Mouse (Mus musculus): ENCODE results near the gene Ttc37.
A peak's percentile ranks its signal among the peaks of the same experiment; 100 is the strongest.

Ttc37 gene

GRCm38 (mm10) chr13:76098493-76099303 is at the start of gene Ttc37, which contains the start of gene Arsk:
Ttc37 (plus strand) TSS chr13:76098734.
Arsk (minus strand) TSS chr13:76098660.
- DNase-seq (ENCODE audit: low spot score in 2 of 2) = peak; percentile 94 to 95

- DNase-seq (ENCODE audit: low spot score in 2 of 2) = peak; percentile 44 to 56
Observed at GRCm38 (mm10) chr13:76055391-76056232, 42.9 kb upstream of the Ttc37 start.

- DNase-seq (ENCODE audit: low spot score in 2 of 2) = peak; percentile 76 to 81
Observed at GRCm38 (mm10) chr13:76056261-76056724, 42.2 kb upstream of the Ttc37 start.

- DNase-seq (ENCODE audit: low spot score in 2 of 2) = no peak
Observed at GRCm38 (mm10) chr13:76056896-76057266, 41.7 kb upstream of the Ttc37 start, which contains the start of gene Gpr150. Gpr150 (minus strand) TSS chr13:76056996.

- DNase-seq (ENCODE audit: low spot score in 2 of 2) = peak; percentile 47 to 52
Observed at GRCm38 (mm10) chr13:76057267-76058069, 41.1 kb upstream of the Ttc37 start.

- no peak for DNase-seq (ENCODE audit: low spot score in 2 of 2)
Observed at GRCm38 (mm10) chr13:76059591-76059990, 38.9 kb upstream of the Ttc37 start.

- DNase-seq (ENCODE audit: low spot score in 2 of 2) = no peak
Observed at GRCm38 (mm10) chr13:76062126-76062525, 36.4 kb upstream of the Ttc37 start.

- DNase-seq (ENCODE audit: low spot score in 2 of 2) = no peak
Observed at GRCm38 (mm10) chr13:76062569-76062968, 36.0 kb upstream of the Ttc37 start.

- no peak for DNase-seq (ENCODE audit: low spot score in 2 of 2)
Observed at GRCm38 (mm10) chr13:76063548-76063947, 35.0 kb upstream of the Ttc37 start.

- DNase-seq (ENCODE audit: low spot score in 2 of 2) = no peak
Observed at GRCm38 (mm10) chr13:76064363-76064945, 34.1 kb upstream of the Ttc37 start.

GRCm38 (mm10) chr13:76074323-76074722 is 24.2 kb upstream of the Ttc37 start:
- no peak for DNase-seq (ENCODE audit: low spot score in 2 of 2)

- peak in 1 of 2 experiments; percentile 46 for DNase-seq (ENCODE audit: low spot score in 2 of 2)
Observed at GRCm38 (mm10) chr13:76098116-76098492, 430 bp upstream of the Ttc37 start.

- DNase-seq (ENCODE audit: low spot score in 2 of 2) = no peak
Observed at GRCm38 (mm10) chr13:76101989-76102388, 3.5 kb downstream of the Ttc37 start.

GRCm38 (mm10) chr13:76109069-76109824 is 10.7 kb downstream of the Ttc37 start:
- DNase-seq (ENCODE audit: low spot score in 2 of 2) = no peak

- no peak for DNase-seq (ENCODE audit: low spot score in 2 of 2)
Observed at GRCm38 (mm10) chr13:76128799-76129198, 30.3 kb downstream of the Ttc37 start.

GRCm38 (mm10) chr13:76132415-76132814 is 33.9 kb downstream of the Ttc37 start:
- no peak for DNase-seq (ENCODE audit: low spot score in 2 of 2)

GRCm38 (mm10) chr13:76138862-76139261 is 40.3 kb downstream of the Ttc37 start:
- DNase-seq (ENCODE audit: low spot score in 2 of 2) = no peak

GRCm38 (mm10) chr13:76141117-76141808 is 42.7 kb downstream of the Ttc37 start:
- DNase-seq (ENCODE audit: low spot score in 2 of 2) = no peak

- DNase-seq (ENCODE audit: low spot score in 2 of 2) = no peak
Observed at GRCm38 (mm10) chr13:76150483-76150882, 51.9 kb downstream of the Ttc37 start.

- DNase-seq (ENCODE audit: low spot score in 2 of 2) = no peak
Observed at GRCm38 (mm10) chr13:76157099-76157498, 58.6 kb downstream of the Ttc37 start.

Measured in right cerebral cortex, adult 2 months (tissue).